Mouse (Mus musculus) midbrain, embryonic 15.5 days (tissue): ENCODE data around the gene Creb3l2. TPM values are rescaled to one million over a fixed set of nuclear protein-coding genes. Genes with fewer than 3 reads are reported as not detected.

Source experiments
- ATAC-seq: fragments of 200-750 bp; cut with Nextera tagmentation; replicated peaks from 2 replicates; pipeline ENCODE4 v1.8.0; 2017; ENCODE audit warnings: moderate TSS enrichment
- H3K27ac ChIP-seq: fragments of 300-500 bp; sonication (generic); 2 replicates; pipeline ENCODE4 v1.5.1; 2015; ENCODE audit warnings: mild to moderate bottlenecking, inconsistent platforms
- H3K27me3 ChIP-seq: fragments of 300-500 bp; sonication (generic); replicated peaks from 2 replicates; pipeline ENCODE4 v1.6.1; 2015; ENCODE audit warnings: inconsistent platforms
- H3K36me3 ChIP-seq: fragments of 300-500 bp; sonication (generic); replicated peaks from 2 replicates; pipeline ENCODE4 v1.6.1; 2015; ENCODE audit warnings: inconsistent platforms
- H3K4me1 ChIP-seq: fragments of 300-500 bp; sonication (generic); 2 replicates; pipeline ENCODE4 v1.6.1; 2015; ENCODE audit warnings: inconsistent platforms
- H3K4me2 ChIP-seq: fragments of 300-500 bp; sonication (generic); 2 replicates; pipeline ENCODE4 v1.6.1; 2015; ENCODE audit warnings: inconsistent platforms, mild to moderate bottlenecking, moderate library complexity
- H3K4me3 ChIP-seq: fragments of 300-500 bp; sonication (generic); 2 replicates; pipeline ENCODE4 v1.5.1; 2015; ENCODE audit warnings: mild to moderate bottlenecking, inconsistent platforms
- H3K9ac ChIP-seq: fragments of 300-500 bp; sonication (generic); 2 replicates; pipeline ENCODE4 v1.6.1; 2015; ENCODE audit warnings: mild to moderate bottlenecking, inconsistent platforms
- H3K9me3 ChIP-seq: fragments of 300-500 bp; sonication (generic); 2 replicates; pipeline ENCODE4 v1.6.1; 2016; ENCODE audit warnings: inconsistent platforms
- WGBS: fragments of 180-500 bp; shearing (Covaris S2); methylation state at CpG from one replicate; pipeline ENCODE4 v1.1.7; 2015; ENCODE audit warnings: mixed read lengths; 5-methylcytosine and 5-hydroxymethylcytosine counted together
- polyA plus RNA-seq: library from polyadenylated mRNA; unstranded; fragments of >200 nt; fragmentation: Nextera tagmentation; extraction: Ambion mirVana; gene quantifications from 2 replicates; pipeline ENCODE4 v1.2.1, GENCODE M21; 2015

Gene Creb3l2
- polyA plus RNA-seq, 1 experiment from 2014 or later: 3.2 TPM

DNA sequence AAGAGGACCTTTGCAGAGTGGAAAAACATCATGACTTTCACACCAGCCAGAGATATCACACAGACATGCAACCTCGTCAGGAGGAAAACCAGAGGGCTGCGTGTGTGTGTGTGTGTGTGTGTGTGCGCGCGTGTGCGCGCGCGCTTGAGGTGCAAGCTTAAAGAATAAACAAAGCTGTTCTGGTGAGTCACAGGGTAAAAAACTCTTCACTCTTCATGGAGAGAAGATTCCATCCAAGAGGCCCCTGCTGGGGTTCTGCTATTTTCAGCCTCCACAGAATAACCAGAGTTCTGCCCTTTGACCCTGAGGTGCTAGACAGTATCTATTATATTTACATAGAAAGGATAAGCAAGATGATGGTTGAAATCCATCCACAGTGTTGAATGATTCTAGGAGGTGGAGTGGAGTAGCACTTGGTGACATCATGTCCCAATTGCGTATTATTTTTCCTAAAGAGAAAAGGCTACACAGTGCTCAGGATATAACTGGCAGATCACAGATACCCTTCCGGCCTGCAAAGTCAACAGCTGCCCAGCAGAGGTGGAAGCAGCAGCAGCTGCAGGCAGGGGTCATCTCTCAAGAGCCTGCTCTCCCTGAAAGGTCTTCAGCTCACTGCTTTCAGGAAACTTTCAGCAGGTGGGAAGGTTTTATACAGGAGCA lies 41.0 kb downstream of the Creb3l2 start:
- Histone ChIP-seq H3K27ac (no peak overlapping the region), H3K9me3 (no peaks in the 10 kb centered on the region), H3K4me2 (no peak overlapping the region), H3K4me1 (no peaks in the 10 kb centered on the region), H3K4me3 (no peak overlapping the region), H3K27me3 (no peaks in the 10 kb centered on the region), H3K9ac (no peak overlapping the region), H3K36me3 (no peaks in the 10 kb centered on the region)
- ATAC-seq: no peak
- 87% methylated on average over 11 of the region's 11 CpGs for WGBS

DNA sequence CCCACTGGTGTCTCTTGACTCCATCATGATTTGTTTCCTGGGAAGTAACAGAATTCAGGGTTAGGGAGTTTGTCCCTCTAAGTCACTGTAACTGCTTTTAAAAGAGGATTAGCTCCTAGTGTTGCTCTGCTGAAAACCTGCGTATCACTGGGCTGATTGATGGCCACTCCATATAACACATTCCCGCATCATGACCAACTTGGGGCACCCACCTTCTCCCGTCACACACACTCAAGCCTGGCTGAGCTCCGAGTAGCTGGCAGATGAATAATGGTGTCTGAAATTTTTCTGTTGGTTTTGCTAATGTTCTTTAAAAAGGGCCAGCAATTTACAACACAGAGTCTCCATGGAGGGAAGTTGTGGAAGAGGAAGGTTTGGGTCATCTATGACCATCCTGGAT lies 41.8 kb downstream of the Creb3l2 start:
- no peak overlapping the region for H3K4me3 ChIP-seq
- no peaks in the 10 kb centered on the region for H3K27me3 ChIP-seq
- no peaks in the 10 kb centered on the region for H3K9me3 ChIP-seq
- no peak overlapping the region for H3K27ac ChIP-seq
- H3K4me1 ChIP-seq: no peaks in the 10 kb centered on the region
- no peak for ATAC-seq
- H3K36me3 ChIP-seq: no peaks in the 10 kb centered on the region
- no peak overlapping the region for H3K4me2 ChIP-seq
- H3K9ac ChIP-seq: no peak overlapping the region
- 91% methylated on average over 4 of the region's 4 CpGs for WGBS

DNA sequence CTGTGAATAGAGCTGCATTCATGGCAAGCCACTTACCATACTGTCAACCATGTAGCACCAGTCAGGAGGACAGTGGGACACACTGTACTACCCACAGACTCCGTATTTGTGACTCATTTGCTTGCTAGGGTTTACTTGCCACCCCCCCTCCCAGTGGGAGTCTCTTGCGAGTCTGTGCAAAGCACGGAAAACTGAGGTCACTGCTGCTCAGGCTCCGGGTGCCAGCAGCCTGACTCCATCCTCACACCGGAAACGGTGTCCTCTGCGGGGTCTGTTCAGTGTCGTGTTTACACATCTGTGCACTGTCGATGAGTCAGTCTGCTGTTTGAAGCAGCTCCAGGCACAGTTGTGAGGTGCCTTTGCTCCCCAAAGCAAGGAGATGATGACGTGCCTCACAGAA lies 43.0 kb downstream of the Creb3l2 start:
- Histone ChIP-seq H3K4me2 (no peak overlapping the region), H3K36me3 (no peaks in the 10 kb centered on the region), H3K9ac (no peak overlapping the region), H3K4me1 (no peaks in the 10 kb centered on the region), H3K27me3 (no peaks in the 10 kb centered on the region), H3K9me3 (no peaks in the 10 kb centered on the region), H3K27ac (no peak overlapping the region), H3K4me3 (no peak overlapping the region)
- ATAC-seq: no peak
- WGBS: 87% methylated on average over 10 of the region's 10 CpGs

DNA sequence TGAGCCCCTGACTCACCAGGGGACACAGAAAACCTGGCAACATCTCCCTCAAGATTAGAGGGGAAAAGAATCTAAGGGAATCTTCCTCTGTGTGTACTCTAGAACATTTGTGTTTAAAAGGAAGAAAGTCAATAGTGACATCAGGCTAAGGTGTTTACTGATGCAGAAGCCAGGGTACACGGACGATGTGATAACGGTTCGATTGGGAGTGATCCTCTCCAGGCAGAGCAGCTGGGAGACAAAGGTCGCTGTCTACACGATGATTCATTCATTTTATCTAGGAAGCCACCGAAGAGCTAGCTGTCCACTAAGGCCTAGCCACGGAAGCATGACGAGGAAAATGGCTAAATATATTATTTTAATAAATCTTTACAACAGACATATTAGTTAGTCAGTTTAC lies 44.0 kb downstream of the Creb3l2 start:
- Histone ChIP-seq H3K9ac (no peak overlapping the region), H3K4me3 (no peak overlapping the region), H3K27ac (no peak overlapping the region), H3K4me2 (no peak overlapping the region), H3K27me3 (no peaks in the 10 kb centered on the region), H3K36me3 (no peaks in the 10 kb centered on the region), H3K4me1 (0 out of 2 replicates have a peak, but pooled peaks cover 2% of the 10 kb centered on the region), H3K9me3 (no peaks in the 10 kb centered on the region)
- ATAC-seq: no peak
- 86% methylated on average over 9 of the region's 9 CpGs for WGBS

DNA sequence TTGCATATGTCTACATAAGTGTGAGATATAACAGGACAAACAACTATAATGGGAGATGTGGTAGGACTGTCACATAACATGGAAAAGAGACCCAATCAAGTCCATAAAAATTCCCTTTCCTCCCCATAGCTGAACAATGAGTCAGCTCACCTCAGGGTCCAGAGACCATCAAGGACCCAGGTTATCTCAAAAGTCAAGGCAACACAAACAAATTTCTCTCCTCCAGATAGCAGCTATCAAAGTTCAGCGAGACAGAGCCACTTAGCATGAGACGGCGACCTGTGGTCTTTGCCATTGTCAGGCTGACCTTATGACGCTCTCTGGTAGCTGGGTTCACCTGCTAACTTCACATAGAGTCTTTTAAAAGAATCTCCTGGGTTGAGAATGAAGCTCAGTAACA lies 44.7 kb downstream of the Creb3l2 start:
- ATAC-seq: no peak
- Histone ChIP-seq H3K9me3 (no peaks in the 10 kb centered on the region), H3K9ac (no peak overlapping the region), H3K36me3 (no peaks in the 10 kb centered on the region), H3K27me3 (no peaks in the 10 kb centered on the region), H3K27ac (no peak overlapping the region), H3K4me3 (no peak overlapping the region), H3K4me1 (0 out of 2 replicates have a peak, but pooled peaks cover 2% of the 10 kb centered on the region), H3K4me2 (no peak overlapping the region)
- WGBS: 90% methylated on average over 4 of the region's 4 CpGs

DNA sequence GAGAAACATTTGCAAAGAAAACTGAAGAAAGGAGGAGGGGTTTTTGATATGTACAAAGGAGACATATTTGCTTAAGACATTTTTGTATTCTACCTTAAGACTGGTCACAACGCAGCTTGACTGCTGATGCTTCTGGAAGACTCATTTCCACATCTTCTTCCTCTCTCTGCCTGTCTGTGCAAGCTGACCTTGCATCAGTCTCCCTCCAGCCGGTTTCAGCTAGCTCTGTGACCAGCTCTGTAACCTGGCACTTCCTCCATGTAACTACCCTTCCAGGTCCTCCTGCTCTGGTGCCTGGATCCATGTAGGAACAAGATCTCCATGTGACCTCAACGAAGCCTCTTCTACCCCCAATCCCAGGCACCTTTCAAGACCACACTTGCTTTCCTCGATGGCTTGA lies 45.8 kb downstream of the Creb3l2 start:
- 0 out of 2 replicates have a peak, but pooled peaks cover 2% of the 10 kb centered on the region for H3K4me1 ChIP-seq
- no peaks in the 10 kb centered on the region for H3K9me3 ChIP-seq
- no peak for ATAC-seq
- WGBS: 93% methylated on average over 4 of the region's 4 CpGs
- no peaks in the 10 kb centered on the region for H3K27me3 ChIP-seq
- no peak overlapping the region for H3K27ac ChIP-seq
- H3K4me3 ChIP-seq: no peak overlapping the region
- H3K4me2 ChIP-seq: no peak overlapping the region
- no peak overlapping the region for H3K9ac ChIP-seq
- H3K36me3 ChIP-seq: no peaks in the 10 kb centered on the region

DNA sequence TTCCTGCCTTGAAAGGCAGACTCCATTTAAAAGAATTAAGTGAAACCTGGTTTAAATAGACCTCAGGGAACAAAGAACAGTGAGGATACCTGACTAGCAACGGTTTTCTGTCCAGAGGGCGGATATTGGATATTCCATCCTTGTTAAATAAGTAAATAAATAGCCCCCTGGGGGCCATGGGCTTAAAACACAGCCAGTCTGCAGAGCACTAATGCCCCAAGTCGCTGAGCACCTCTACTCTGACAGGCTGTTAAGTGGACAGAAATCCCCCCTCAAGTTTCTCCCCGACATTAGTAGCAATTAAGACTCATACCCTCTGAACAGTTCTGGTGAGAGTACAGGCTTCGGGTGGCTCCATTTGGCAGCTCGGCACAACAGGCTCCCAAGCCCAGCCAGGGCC lies 48.7 kb downstream of the Creb3l2 start:
- Histone ChIP-seq H3K9me3 (no peaks in the 10 kb centered on the region), H3K27me3 (no peaks in the 10 kb centered on the region), H3K4me2 (no peak overlapping the region), H3K36me3 (no peaks in the 10 kb centered on the region), H3K4me1 (0 out of 2 replicates have a peak, but pooled peaks cover 2% of the 10 kb centered on the region), H3K27ac (no peak overlapping the region), H3K4me3 (no peak overlapping the region), H3K9ac (no peak overlapping the region)
- WGBS: 60% methylated on average over 6 of the region's 6 CpGs
- no peak for ATAC-seq

DNA sequence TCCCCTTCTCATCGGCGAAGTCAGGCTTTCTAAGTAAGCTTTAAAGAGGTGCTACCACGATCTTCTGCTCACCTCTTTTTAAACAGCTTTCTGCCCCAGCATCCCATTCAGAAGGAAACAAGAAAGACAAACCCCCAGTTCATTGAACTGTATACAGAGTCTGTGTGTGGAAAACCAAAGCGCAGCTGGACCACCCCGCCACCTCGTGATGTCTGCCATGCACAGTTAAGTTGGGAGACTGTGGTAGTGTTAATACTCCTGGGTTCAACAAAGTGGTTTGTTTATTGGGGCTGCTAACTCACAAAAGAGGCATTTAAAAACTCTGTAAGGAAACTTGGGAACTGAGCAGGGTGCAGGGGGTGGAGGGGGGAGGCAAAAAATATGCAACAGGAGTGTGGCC lies 49.7 kb downstream of the Creb3l2 start:
- Histone ChIP-seq H3K27ac (no peak overlapping the region), H3K36me3 (no peaks in the 10 kb centered on the region), H3K4me3 (no peak overlapping the region), H3K4me2 (no peak overlapping the region), H3K4me1 (0 out of 2 replicates have a peak, but pooled peaks cover 2% of the 10 kb centered on the region), H3K9me3 (no peaks in the 10 kb centered on the region), H3K9ac (no peak overlapping the region), H3K27me3 (no peaks in the 10 kb centered on the region)
- 65% methylated on average over 6 of the region's 6 CpGs for WGBS
- ATAC-seq: no peak

DNA sequence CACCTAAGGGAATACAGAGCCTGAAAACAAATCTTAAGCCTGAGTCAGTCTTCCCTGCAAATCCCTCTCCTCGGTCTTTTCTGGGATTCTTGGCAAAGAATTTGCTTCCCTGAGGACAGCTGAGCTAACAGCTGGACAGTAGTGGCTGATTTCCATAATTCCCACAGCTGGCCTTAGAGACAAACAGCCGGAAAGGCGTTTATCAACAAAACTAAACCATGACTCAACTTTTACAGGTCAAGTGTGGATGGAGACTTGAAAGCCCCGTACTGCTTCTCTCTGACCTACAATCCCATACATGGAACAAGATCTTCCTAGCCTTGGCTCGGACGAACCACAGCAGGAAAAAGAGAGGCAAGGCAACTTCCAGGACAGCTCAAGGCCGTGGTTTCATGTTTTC lies 50.6 kb downstream of the Creb3l2 start:
- H3K36me3 ChIP-seq: no peaks in the 10 kb centered on the region
- H3K27me3 ChIP-seq: no peaks in the 10 kb centered on the region
- H3K4me1 ChIP-seq: 0 out of 2 replicates have a peak, but pooled peaks cover 2% of the 10 kb centered on the region
- H3K4me3 ChIP-seq: no peak overlapping the region
- WGBS: 74% methylated on average over 7 of the region's 7 CpGs
- no peak overlapping the region for H3K9ac ChIP-seq
- H3K9me3 ChIP-seq: no peaks in the 10 kb centered on the region
- H3K27ac ChIP-seq: no peak overlapping the region
- no peak overlapping the region for H3K4me2 ChIP-seq
- ATAC-seq: no peak

DNA sequence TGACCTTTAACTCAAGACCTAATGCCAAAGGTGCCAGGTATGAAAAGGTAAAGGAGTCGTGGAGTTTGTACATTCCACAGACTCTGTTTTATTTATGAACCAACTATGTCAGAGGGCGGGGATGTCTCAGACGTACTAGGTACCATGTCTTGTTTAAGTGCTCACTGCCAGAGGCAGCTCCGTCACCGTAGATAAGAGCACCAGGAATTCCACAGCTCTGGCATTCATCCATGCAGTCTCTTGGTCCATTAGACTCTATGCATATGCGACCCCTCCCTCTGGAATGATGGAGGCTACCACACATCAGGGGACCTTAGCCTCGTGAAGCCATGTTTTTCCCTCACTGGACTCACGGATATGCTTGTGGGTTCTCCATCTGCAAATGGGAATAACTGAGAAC lies 53.0 kb downstream of the Creb3l2 start:
- WGBS: 80% methylated on average over 8 of the region's 8 CpGs
- H3K4me3 ChIP-seq: no peak overlapping the region
- no peak overlapping the region for H3K4me2 ChIP-seq
- H3K9ac ChIP-seq: no peak overlapping the region
- H3K9me3 ChIP-seq: no peaks in the 10 kb centered on the region
- no peak for ATAC-seq
- H3K36me3 ChIP-seq: no peaks in the 10 kb centered on the region
- no peak overlapping the region for H3K27ac ChIP-seq
- no peaks in the 10 kb centered on the region for H3K27me3 ChIP-seq
- 0 out of 2 replicates have a peak, but pooled peaks cover 2% of the 10 kb centered on the region for H3K4me1 ChIP-seq

DNA sequence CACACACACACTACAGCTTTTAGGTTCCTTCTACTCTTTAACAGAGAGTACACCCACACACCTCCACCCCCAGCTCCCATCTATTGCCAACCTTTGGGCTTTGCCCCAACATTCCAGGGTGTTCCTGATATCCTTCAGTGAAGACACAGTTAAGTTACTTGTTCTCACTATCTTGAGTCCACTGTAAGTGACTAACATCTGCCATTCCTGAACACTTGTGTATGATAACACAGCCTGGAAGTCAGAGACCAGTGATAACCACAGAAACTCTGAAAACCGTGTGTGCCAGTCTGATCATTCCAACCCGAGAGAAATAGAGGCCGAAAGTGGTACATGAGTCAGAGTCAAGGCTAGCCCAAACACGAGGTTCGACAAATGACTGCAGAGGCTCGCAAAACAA lies 53.4 kb downstream of the Creb3l2 start:
- Histone ChIP-seq H3K9me3 (no peaks in the 10 kb centered on the region), H3K36me3 (no peaks in the 10 kb centered on the region), H3K27me3 (no peaks in the 10 kb centered on the region), H3K4me2 (no peak overlapping the region), H3K9ac (no peak overlapping the region), H3K4me1 (0 out of 2 replicates have a peak, but pooled peaks cover 2% of the 10 kb centered on the region), H3K4me3 (no peak overlapping the region), H3K27ac (no peak overlapping the region)
- no peak for ATAC-seq
- WGBS: 93% methylated on average over 6 of the region's 6 CpGs

DNA sequence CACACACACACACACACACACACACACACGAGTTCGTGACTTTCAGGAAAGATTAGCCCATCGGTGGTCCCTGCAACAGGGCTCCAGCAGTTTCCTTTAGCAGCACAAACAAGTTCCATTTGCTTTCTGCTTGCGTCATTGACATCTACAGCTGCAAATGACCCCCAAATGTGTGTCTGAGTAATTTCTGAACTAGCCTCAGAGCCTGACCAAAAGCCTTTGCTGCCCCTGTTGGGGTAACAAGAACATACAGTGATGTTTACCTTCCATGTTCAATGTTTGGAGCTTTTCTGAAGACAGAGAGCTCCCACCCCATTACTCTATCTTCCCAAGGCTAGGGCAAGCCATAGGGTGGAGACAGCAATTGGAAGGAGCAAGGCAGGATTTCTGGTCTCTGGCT lies 54.7 kb downstream of the Creb3l2 start:
- Histone ChIP-seq H3K27me3 (no peaks in the 10 kb centered on the region), H3K4me2 (no peak overlapping the region), H3K9me3 (no peaks in the 10 kb centered on the region), H3K36me3 (no peaks in the 10 kb centered on the region), H3K4me3 (no peak overlapping the region), H3K27ac (no peak overlapping the region), H3K4me1 (no peaks in the 10 kb centered on the region), H3K9ac (no peak overlapping the region)
- 93% methylated on average over 4 of the region's 4 CpGs for WGBS
- ATAC-seq: no peak

DNA sequence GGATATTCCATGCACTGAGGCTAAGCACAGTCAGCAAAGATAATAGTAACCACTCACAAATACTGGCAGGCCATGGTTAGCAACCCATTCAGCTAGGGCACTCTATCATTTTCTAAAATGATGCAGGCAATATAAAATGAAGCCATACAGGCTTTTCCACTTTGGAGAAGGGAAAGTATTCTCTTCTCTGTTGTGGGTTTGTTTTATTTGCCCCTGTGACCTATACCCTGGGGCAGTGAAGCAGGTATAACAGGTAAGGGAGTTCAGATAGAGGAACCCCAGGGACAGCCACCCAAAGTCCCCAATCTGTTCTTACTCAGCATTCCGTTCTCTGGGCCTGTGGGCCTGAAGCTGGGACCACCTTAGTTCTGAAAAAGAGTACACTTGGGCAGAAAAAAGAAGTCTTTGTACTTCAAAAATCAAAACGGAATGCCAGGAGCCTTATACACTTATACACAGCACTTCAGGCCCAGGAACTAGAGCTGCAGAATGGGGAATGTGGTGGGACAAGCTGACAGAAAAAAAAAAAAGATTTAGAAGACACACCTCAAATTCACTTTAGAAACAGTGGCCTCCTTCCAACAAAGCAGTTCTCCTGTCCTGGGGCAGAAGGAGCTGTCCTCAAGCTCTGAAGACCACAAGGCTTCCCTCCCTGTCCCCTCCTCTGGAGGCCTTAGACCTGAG lies 56.2 kb downstream of the Creb3l2 start:
- no peaks in the 10 kb centered on the region for H3K27me3 ChIP-seq
- H3K9ac ChIP-seq: no peak overlapping the region
- no peaks in the 10 kb centered on the region for H3K9me3 ChIP-seq
- ATAC-seq: no peak
- H3K36me3 ChIP-seq: no peaks in the 10 kb centered on the region
- H3K4me2 ChIP-seq: no peak overlapping the region
- no peak overlapping the region for H3K27ac ChIP-seq
- H3K4me3 ChIP-seq: no peak overlapping the region
- no peaks in the 10 kb centered on the region for H3K4me1 ChIP-seq
- 89% methylated on average over 2 of the region's 2 CpGs for WGBS
